Mouse (Mus musculus): ENCODE data around the gene Ccnb1ip1. TPM values are rescaled to one million over a fixed set of nuclear protein-coding genes. Genes with fewer than 3 reads are reported as not detected.

The Ccnb1ip1 gene
- polyA plus RNA-seq (2014; fragmentation: Nextera tagmentation; extraction: Ambion mirVana) = not detected in 2 replicates

- Histone ChIP-seq H3K9me3 (ENCODE audit: control insufficient read depth, low read length) (no peaks in the 10 kb centered on the region), H3K4me2 (ENCODE audit: low read depth, low read length) (peak within 1 kb of the TSS; percentile 64), H3K4me1 (ENCODE audit: control insufficient read depth, insufficient read depth, low read length) (peaks cover 3% of the 10 kb centered on the region; the same call in 1 of the 2 replicates), H3K4me3 (ENCODE audit: low read depth, low read length) (peak within 1 kb of the TSS; percentile 63), H3K36me3 (ENCODE audit: control insufficient read depth, insufficient read depth, low read length) (peaks cover 26% of the 10 kb centered on the region), H3K9ac (ENCODE audit: low read depth, low read length) (peak within 1 kb of the TSS; percentile 80), H3K27ac (replicated peaks; ENCODE audit: low read depth, low read length) (peak within 1 kb of the TSS; percentile 94), H3K27me3 (replicated peaks; ENCODE audit: control insufficient read depth, insufficient read depth, low read length) (no peaks in the 10 kb centered on the region)
- peak; percentile 99 for DNase-seq (ENCODE audit: low spot score)
- WGBS = 1% methylated on average over 41 of the region's 42 CpGs
- ATAC-seq (ENCODE audit: low read depth) = peak; percentile 99
Observed at GRCm38 (mm10) chr14:50807487-50808072, at the start of gene Ccnb1ip1, which contains the start of gene Parp2. Gene Ccnb1ip1 (minus strand): TSS chr14:50807732. Gene Parp2 (plus strand): TSS chr14:50807841.

DNA sequence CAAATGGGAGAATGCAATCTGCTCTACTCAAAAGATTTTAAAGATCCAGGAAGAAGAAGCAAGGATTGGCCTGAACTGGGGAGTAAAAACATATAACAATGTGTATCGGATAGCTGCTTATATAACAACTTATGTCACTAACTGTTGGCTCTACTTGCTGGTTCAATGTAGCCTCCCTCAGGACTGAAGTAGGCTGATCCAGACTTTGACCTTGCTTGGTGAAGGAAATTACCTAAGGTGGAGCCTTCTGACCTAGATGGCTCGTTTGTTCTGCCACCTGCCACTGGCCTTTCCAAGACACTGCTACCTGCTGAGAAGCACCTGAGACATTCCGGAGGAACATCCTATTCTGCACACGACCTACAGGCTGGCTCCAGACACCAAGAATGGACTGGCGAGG, 48.3 kb upstream of the Ccnb1ip1 start:
- DNase-seq (ENCODE audit: low spot score) (no peak), ATAC-seq (ENCODE audit: low read depth) (no peak)
- H3K36me3 ChIP-seq (ENCODE audit: control insufficient read depth, insufficient read depth, low read length) = peaks cover 22% of the 10 kb centered on the region; the same call in 1 of the 2 replicates
- H3K4me1 ChIP-seq (ENCODE audit: control insufficient read depth, insufficient read depth, low read length) = no peaks in the 10 kb centered on the region
- H3K9me3 ChIP-seq (ENCODE audit: control insufficient read depth, low read length) = no peaks in the 10 kb centered on the region
- H3K4me2 ChIP-seq (ENCODE audit: low read depth, low read length) = no peak overlapping the region
- H3K27ac ChIP-seq (replicated peaks; ENCODE audit: low read depth, low read length) = no peak overlapping the region
- H3K9ac ChIP-seq (ENCODE audit: low read depth, low read length) = no peak overlapping the region
- H3K4me3 ChIP-seq (ENCODE audit: low read depth, low read length) = no peak overlapping the region
- no peaks in the 10 kb centered on the region for H3K27me3 ChIP-seq (replicated peaks; ENCODE audit: control insufficient read depth, insufficient read depth, low read length)
- 82% methylated on average over 5 of the region's 5 CpGs for WGBS

- H3K9ac ChIP-seq (ENCODE audit: low read depth, low read length) = no peak overlapping the region
- H3K4me2 ChIP-seq (ENCODE audit: low read depth, low read length) = no peak overlapping the region
- H3K36me3 ChIP-seq (ENCODE audit: control insufficient read depth, insufficient read depth, low read length) = 0 out of 2 replicates have a peak, but pooled peaks cover 3% of the 10 kb centered on the region
- WGBS = 61% methylated on average over 6 of the region's 6 CpGs
- ATAC-seq (ENCODE audit: low read depth) = no peak
- H3K9me3 ChIP-seq (ENCODE audit: control insufficient read depth, low read length) = no peaks in the 10 kb centered on the region
- DNase-seq (ENCODE audit: low spot score) = no peak
- no peak overlapping the region for H3K4me3 ChIP-seq (ENCODE audit: low read depth, low read length)
- no peaks in the 10 kb centered on the region for H3K4me1 ChIP-seq (ENCODE audit: control insufficient read depth, insufficient read depth, low read length)
- H3K27me3 ChIP-seq (replicated peaks; ENCODE audit: control insufficient read depth, insufficient read depth, low read length) = no peaks in the 10 kb centered on the region
- H3K27ac ChIP-seq (replicated peaks; ENCODE audit: low read depth, low read length) = no peak overlapping the region
Observed at GRCm38 (mm10) chr14:50837236-50837635, 29.7 kb upstream of the Ccnb1ip1 start.

- H3K27me3 ChIP-seq (replicated peaks; ENCODE audit: control insufficient read depth, insufficient read depth, low read length) = no peaks in the 10 kb centered on the region
- no peak overlapping the region for H3K4me2 ChIP-seq (ENCODE audit: low read depth, low read length)
- no peak overlapping the region for H3K4me3 ChIP-seq (ENCODE audit: low read depth, low read length)
- no peak for ATAC-seq (ENCODE audit: low read depth)
- no peak overlapping the region for H3K27ac ChIP-seq (replicated peaks; ENCODE audit: low read depth, low read length)
- H3K4me1 ChIP-seq (ENCODE audit: control insufficient read depth, insufficient read depth, low read length) = no peaks in the 10 kb centered on the region
- peak; percentile 4 for DNase-seq (ENCODE audit: low spot score)
- no peaks in the 10 kb centered on the region for H3K9me3 ChIP-seq (ENCODE audit: control insufficient read depth, low read length)
- no peak overlapping the region for H3K9ac ChIP-seq (ENCODE audit: low read depth, low read length)
- WGBS = 45% methylated on average over 2 of the region's 2 CpGs
- H3K36me3 ChIP-seq (ENCODE audit: control insufficient read depth, insufficient read depth, low read length) = 0 out of 2 replicates have a peak, but pooled peaks cover 3% of the 10 kb centered on the region
Observed at GRCm38 (mm10) chr14:50834435-50834834, 26.9 kb upstream of the Ccnb1ip1 start.

- Histone ChIP-seq H3K4me1 (ENCODE audit: control insufficient read depth, insufficient read depth, low read length) (no peaks in the 10 kb centered on the region), H3K9ac (ENCODE audit: low read depth, low read length) (no peak overlapping the region), H3K4me3 (ENCODE audit: low read depth, low read length) (no peak overlapping the region), H3K27ac (replicated peaks; ENCODE audit: low read depth, low read length) (no peak overlapping the region; the same call in 1 of the 2 replicates), H3K27me3 (replicated peaks; ENCODE audit: control insufficient read depth, insufficient read depth, low read length) (no peaks in the 10 kb centered on the region), H3K4me2 (ENCODE audit: low read depth, low read length) (no peak overlapping the region), H3K9me3 (ENCODE audit: control insufficient read depth, low read length) (no peaks in the 10 kb centered on the region), H3K36me3 (ENCODE audit: control insufficient read depth, insufficient read depth, low read length) (0 out of 2 replicates have a peak, but pooled peaks cover 7% of the 10 kb centered on the region)
- DNase-seq (ENCODE audit: low spot score) (peak; percentile 6), ATAC-seq (ENCODE audit: low read depth) (no peak)
- WGBS = 78% methylated on average over 10 of the region's 10 CpGs
Observed at GRCm38 (mm10) chr14:50833964-50834363, 26.4 kb upstream of the Ccnb1ip1 start.

DNA sequence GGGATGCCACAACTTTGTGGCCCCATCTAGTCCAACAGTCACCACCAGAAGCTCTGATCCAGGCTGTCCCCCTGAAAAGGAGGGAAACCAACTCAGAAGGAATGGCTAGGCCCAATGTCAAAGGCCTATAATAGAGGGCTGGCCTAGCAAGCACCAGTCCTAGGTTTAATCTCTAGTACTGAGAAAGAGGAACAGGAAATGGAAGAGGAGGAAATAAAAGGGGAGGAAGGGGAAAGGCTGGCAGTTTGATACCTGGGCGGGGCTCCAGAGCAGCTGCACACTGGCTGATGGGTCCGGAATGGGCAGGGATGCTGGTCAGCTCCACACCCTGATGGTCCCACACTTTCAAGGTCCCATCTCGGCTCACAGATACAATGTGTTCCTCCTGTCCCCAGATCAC, 22.3 kb upstream of the Ccnb1ip1 start:
- 79% methylated on average over 3 of the region's 3 CpGs for WGBS
- H3K27ac ChIP-seq (replicated peaks; ENCODE audit: low read depth, low read length) = no peak overlapping the region
- ATAC-seq (ENCODE audit: low read depth) (no peak), DNase-seq (ENCODE audit: low spot score) (no peak)
- 0 out of 2 replicates have a peak, but pooled peaks cover 10% of the 10 kb centered on the region for H3K36me3 ChIP-seq (ENCODE audit: control insufficient read depth, insufficient read depth, low read length)
- no peaks in the 10 kb centered on the region for H3K4me1 ChIP-seq (ENCODE audit: control insufficient read depth, insufficient read depth, low read length)
- H3K27me3 ChIP-seq (replicated peaks; ENCODE audit: control insufficient read depth, insufficient read depth, low read length) = no peaks in the 10 kb centered on the region
- H3K4me3 ChIP-seq (ENCODE audit: low read depth, low read length) = no peak overlapping the region
- no peak overlapping the region for H3K4me2 ChIP-seq (ENCODE audit: low read depth, low read length)
- H3K9ac ChIP-seq (ENCODE audit: low read depth, low read length) = no peak overlapping the region
- H3K9me3 ChIP-seq (ENCODE audit: control insufficient read depth, low read length) = no peaks in the 10 kb centered on the region

GRCm38 (mm10) chr14:50826579-50826978, 19.0 kb upstream of the Ccnb1ip1 start:
- no peak overlapping the region for H3K4me2 ChIP-seq (ENCODE audit: low read depth, low read length)
- 86% methylated on average over 4 of the region's 4 CpGs for WGBS

DNA sequence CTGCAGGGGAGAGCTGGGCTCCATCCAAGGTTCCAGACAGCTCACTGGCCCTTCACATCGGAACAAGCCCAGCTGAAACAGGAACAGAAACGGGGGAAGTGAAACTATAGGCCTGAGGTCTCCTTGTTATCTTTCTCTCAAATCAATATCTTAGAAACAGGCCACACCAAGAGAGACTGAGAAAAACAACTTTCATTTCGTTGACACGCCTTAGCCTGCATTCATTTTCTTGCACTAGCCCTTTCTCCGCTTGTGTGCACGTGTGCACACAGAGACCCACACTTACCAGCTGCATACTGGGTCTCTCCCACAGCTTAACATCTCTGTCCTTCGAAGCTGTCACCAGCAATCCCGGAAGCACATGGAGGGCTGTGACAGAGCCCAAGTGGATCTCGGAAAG, 16.7 kb upstream of the Ccnb1ip1 start:
- WGBS = 87% methylated on average over 9 of the region's 9 CpGs
- H3K27me3 ChIP-seq (replicated peaks; ENCODE audit: control insufficient read depth, insufficient read depth, low read length) = no peaks in the 10 kb centered on the region
- no peak overlapping the region for H3K4me2 ChIP-seq (ENCODE audit: low read depth, low read length)
- ATAC-seq (ENCODE audit: low read depth) (no peak), DNase-seq (ENCODE audit: low spot score) (no peak)
- no peak overlapping the region for H3K27ac ChIP-seq (replicated peaks; ENCODE audit: low read depth, low read length)
- H3K36me3 ChIP-seq (ENCODE audit: control insufficient read depth, insufficient read depth, low read length) = peaks cover 48% of the 10 kb centered on the region
- no peak overlapping the region for H3K9ac ChIP-seq (ENCODE audit: low read depth, low read length)
- H3K4me1 ChIP-seq (ENCODE audit: control insufficient read depth, insufficient read depth, low read length) = no peaks in the 10 kb centered on the region
- H3K9me3 ChIP-seq (ENCODE audit: control insufficient read depth, low read length) = no peaks in the 10 kb centered on the region
- H3K4me3 ChIP-seq (ENCODE audit: low read depth, low read length) = no peak overlapping the region

More at GRCm38 (mm10) chr14:50826579-50826978, 19.0 kb upstream of the Ccnb1ip1 start:
- Histone ChIP-seq H3K36me3 (ENCODE audit: control insufficient read depth, insufficient read depth, low read length) (peaks cover 32% of the 10 kb centered on the region), H3K27ac (replicated peaks; ENCODE audit: low read depth, low read length) (no peak overlapping the region), H3K4me3 (ENCODE audit: low read depth, low read length) (no peak overlapping the region), H3K27me3 (replicated peaks; ENCODE audit: control insufficient read depth, insufficient read depth, low read length) (no peaks in the 10 kb centered on the region), H3K9ac (ENCODE audit: low read depth, low read length) (no peak overlapping the region), H3K4me1 (ENCODE audit: control insufficient read depth, insufficient read depth, low read length) (no peaks in the 10 kb centered on the region), H3K9me3 (ENCODE audit: control insufficient read depth, low read length) (no peaks in the 10 kb centered on the region)
- no peak for DNase-seq (ENCODE audit: low spot score)
- no peak for ATAC-seq (ENCODE audit: low read depth)

GRCm38 (mm10) chr14:50823240-50823639, 15.7 kb upstream of the Ccnb1ip1 start:
- peaks cover 48% of the 10 kb centered on the region for H3K36me3 ChIP-seq (ENCODE audit: control insufficient read depth, insufficient read depth, low read length)
- H3K27me3 ChIP-seq (replicated peaks; ENCODE audit: control insufficient read depth, insufficient read depth, low read length) = no peaks in the 10 kb centered on the region
- ATAC-seq (ENCODE audit: low read depth) (no peak), DNase-seq (ENCODE audit: low spot score) (no peak)
- H3K27ac ChIP-seq (replicated peaks; ENCODE audit: low read depth, low read length) = no peak overlapping the region
- no peak overlapping the region for H3K4me3 ChIP-seq (ENCODE audit: low read depth, low read length)
- no peaks in the 10 kb centered on the region for H3K9me3 ChIP-seq (ENCODE audit: control insufficient read depth, low read length)
- no peak overlapping the region for H3K4me2 ChIP-seq (ENCODE audit: low read depth, low read length)
- H3K9ac ChIP-seq (ENCODE audit: low read depth, low read length) = no peak overlapping the region
- WGBS = 73% methylated on average over 2 of the region's 2 CpGs
- no peaks in the 10 kb centered on the region for H3K4me1 ChIP-seq (ENCODE audit: control insufficient read depth, insufficient read depth, low read length)
